Mouse (Mus musculus): ENCODE measurements at regions not wholly inside any gene's neighbourhood (a gene's known extent, or its start where the extent isn't known, plus 50 kb on each side); places are given as distances from the start of the nearest gene placed in this dataset.
"Not testable (repeated sequence)": the region's sequence is repeated elsewhere in the genome, so short reads cannot be mapped to it uniquely, and the experiment has no call there.

- Histone ChIP-seq H3K27ac (replicated peaks; ENCODE audit: low read depth, low read length) (no peak overlapping the region), H3K36me3 (ENCODE audit: control insufficient read depth, insufficient read depth, low read length) (no peaks in the 10 kb centered on the region), H3K9ac (ENCODE audit: low read depth, low read length) (no peak overlapping the region), H3K4me3 (ENCODE audit: low read depth, low read length) (no peak overlapping the region), H3K9me3 (ENCODE audit: control insufficient read depth, low read length) (no peaks in the 10 kb centered on the region), H3K4me2 (ENCODE audit: low read depth, low read length) (no peak overlapping the region), H3K4me1 (ENCODE audit: control insufficient read depth, insufficient read depth, low read length) (no peaks in the 10 kb centered on the region), H3K27me3 (replicated peaks; ENCODE audit: control insufficient read depth, insufficient read depth, low read length) (no peaks in the 10 kb centered on the region)
- 79% methylated on average over 3 of the region's 3 CpGs for WGBS
- DNase-seq (ENCODE audit: low spot score) (no peak), ATAC-seq (ENCODE audit: low read depth) (no peak)
Measured at GRCm38 (mm10) chr12:64788761-64789160, 128.9 kb upstream of the Gm527 start.

- DNase-seq (ENCODE audit: low spot score); H3K9me3 ChIP-seq (ENCODE audit: control insufficient read depth, low read length); H3K4me1 ChIP-seq (ENCODE audit: control insufficient read depth, insufficient read depth, low read length); H3K9ac ChIP-seq (ENCODE audit: low read depth, low read length); H3K36me3 ChIP-seq (ENCODE audit: control insufficient read depth, insufficient read depth, low read length); H3K27me3 ChIP-seq (replicated peaks; ENCODE audit: control insufficient read depth, insufficient read depth, low read length); H3K4me2 ChIP-seq (ENCODE audit: low read depth, low read length); ATAC-seq (ENCODE audit: low read depth); H3K27ac ChIP-seq (replicated peaks; ENCODE audit: low read depth, low read length); H3K4me3 ChIP-seq (ENCODE audit: low read depth, low read length): not testable (repeated sequence)
- WGBS = 76% methylated on average over 2 of the region's 2 CpGs
Measured at GRCm38 (mm10) chr12:64808492-64808891, 109.2 kb upstream of the Gm527 start.

GRCm38 (mm10) chr12:64810081-64810480 is 107.6 kb upstream of the Gm527 start:
- Histone ChIP-seq H3K27ac (replicated peaks; ENCODE audit: low read depth, low read length) (no peak overlapping the region), H3K4me1 (ENCODE audit: control insufficient read depth, insufficient read depth, low read length) (no peaks in the 10 kb centered on the region), H3K36me3 (ENCODE audit: control insufficient read depth, insufficient read depth, low read length) (no peaks in the 10 kb centered on the region), H3K27me3 (replicated peaks; ENCODE audit: control insufficient read depth, insufficient read depth, low read length) (no peaks in the 10 kb centered on the region), H3K4me3 (ENCODE audit: low read depth, low read length) (no peak overlapping the region), H3K9ac (ENCODE audit: low read depth, low read length) (no peak overlapping the region), H3K4me2 (ENCODE audit: low read depth, low read length) (no peak overlapping the region), H3K9me3 (ENCODE audit: control insufficient read depth, low read length) (no peaks in the 10 kb centered on the region)
- ATAC-seq (ENCODE audit: low read depth) (no peak), DNase-seq (ENCODE audit: low spot score) (no peak)
- 54% methylated on average over 1 of the region's 1 CpGs for WGBS

GRCm38 (mm10) chr12:64815871-64816270 is 101.8 kb upstream of the Gm527 start:
- Histone ChIP-seq H3K9ac (ENCODE audit: low read depth, low read length) (no peak overlapping the region), H3K4me2 (ENCODE audit: low read depth, low read length) (no peak overlapping the region), H3K9me3 (ENCODE audit: control insufficient read depth, low read length) (no peaks in the 10 kb centered on the region), H3K4me3 (ENCODE audit: low read depth, low read length) (no peak overlapping the region), H3K27me3 (replicated peaks; ENCODE audit: control insufficient read depth, insufficient read depth, low read length) (no peaks in the 10 kb centered on the region), H3K36me3 (ENCODE audit: control insufficient read depth, insufficient read depth, low read length) (no peaks in the 10 kb centered on the region), H3K4me1 (ENCODE audit: control insufficient read depth, insufficient read depth, low read length) (no peaks in the 10 kb centered on the region), H3K27ac (replicated peaks; ENCODE audit: low read depth, low read length) (no peak overlapping the region)
- ATAC-seq (ENCODE audit: low read depth) (no peak), DNase-seq (ENCODE audit: low spot score) (no peak)
- WGBS = 74% methylated on average over 6 of the region's 6 CpGs

- no peaks in the 10 kb centered on the region for H3K36me3 ChIP-seq (ENCODE audit: control insufficient read depth, insufficient read depth, low read length)
- DNase-seq (ENCODE audit: low spot score) (no peak), ATAC-seq (ENCODE audit: low read depth) (no peak)
- H3K27ac ChIP-seq (replicated peaks; ENCODE audit: low read depth, low read length) = no peak overlapping the region
- no peak overlapping the region for H3K9ac ChIP-seq (ENCODE audit: low read depth, low read length)
- H3K4me1 ChIP-seq (ENCODE audit: control insufficient read depth, insufficient read depth, low read length) = no peaks in the 10 kb centered on the region
- H3K4me2 ChIP-seq (ENCODE audit: low read depth, low read length) = no peak overlapping the region
- no peak overlapping the region for H3K4me3 ChIP-seq (ENCODE audit: low read depth, low read length)
- 60% methylated on average over 9 of the region's 9 CpGs for WGBS
- no peaks in the 10 kb centered on the region for H3K9me3 ChIP-seq (ENCODE audit: control insufficient read depth, low read length)
- H3K27me3 ChIP-seq (replicated peaks; ENCODE audit: control insufficient read depth, insufficient read depth, low read length) = no peaks in the 10 kb centered on the region
Measured at GRCm38 (mm10) chr12:64817056-64817810, 100.5 kb upstream of the Gm527 start.

GRCm38 (mm10) chr12:64820722-64821121 is 97.0 kb upstream of the Gm527 start:
- no peaks in the 10 kb centered on the region for H3K9me3 ChIP-seq (ENCODE audit: control insufficient read depth, low read length)
- H3K36me3 ChIP-seq (ENCODE audit: control insufficient read depth, insufficient read depth, low read length) = no peaks in the 10 kb centered on the region
- no peaks in the 10 kb centered on the region for H3K27me3 ChIP-seq (replicated peaks; ENCODE audit: control insufficient read depth, insufficient read depth, low read length)
- no peak overlapping the region for H3K4me3 ChIP-seq (ENCODE audit: low read depth, low read length)
- no peak overlapping the region for H3K9ac ChIP-seq (ENCODE audit: low read depth, low read length)
- H3K4me1 ChIP-seq (ENCODE audit: control insufficient read depth, insufficient read depth, low read length) = no peaks in the 10 kb centered on the region
- DNase-seq (ENCODE audit: low spot score) (no peak), ATAC-seq (ENCODE audit: low read depth) (no peak)
- H3K4me2 ChIP-seq (ENCODE audit: low read depth, low read length) = no peak overlapping the region
- 80% methylated on average over 5 of the region's 5 CpGs for WGBS
- no peak overlapping the region for H3K27ac ChIP-seq (replicated peaks; ENCODE audit: low read depth, low read length)

GRCm38 (mm10) chr12:64829662-64830249 is 88.0 kb upstream of the Gm527 start:
- Histone ChIP-seq H3K4me3 (ENCODE audit: low read depth, low read length) (no peak overlapping the region), H3K27me3 (replicated peaks; ENCODE audit: control insufficient read depth, insufficient read depth, low read length) (no peaks in the 10 kb centered on the region), H3K9me3 (ENCODE audit: control insufficient read depth, low read length) (no peaks in the 10 kb centered on the region), H3K4me2 (ENCODE audit: low read depth, low read length) (no peak overlapping the region), H3K9ac (ENCODE audit: low read depth, low read length) (no peak overlapping the region), H3K27ac (replicated peaks; ENCODE audit: low read depth, low read length) (no peak overlapping the region), H3K36me3 (ENCODE audit: control insufficient read depth, insufficient read depth, low read length) (no peaks in the 10 kb centered on the region), H3K4me1 (ENCODE audit: control insufficient read depth, insufficient read depth, low read length) (no peaks in the 10 kb centered on the region)
- DNase-seq (ENCODE audit: low spot score) (peak; percentile 66), ATAC-seq (ENCODE audit: low read depth) (peak; percentile 53; the same call in 1 of the 2 replicates)
- WGBS = 4% methylated on average over 1 of the region's 1 CpGs

- WGBS = 44% methylated on average over 9 of the region's 9 CpGs
- DNase-seq (ENCODE audit: low spot score) = peak; percentile 62
- peak; percentile 71 for ATAC-seq (ENCODE audit: low read depth)
- H3K4me1 ChIP-seq (ENCODE audit: control insufficient read depth, insufficient read depth, low read length) = no peaks in the 10 kb centered on the region
- H3K27me3 ChIP-seq (replicated peaks; ENCODE audit: control insufficient read depth, insufficient read depth, low read length) = no peaks in the 10 kb centered on the region
- H3K27ac ChIP-seq (replicated peaks; ENCODE audit: low read depth, low read length) = no peak overlapping the region
- H3K4me2 ChIP-seq (ENCODE audit: low read depth, low read length) = no peak overlapping the region
- H3K9me3 ChIP-seq (ENCODE audit: control insufficient read depth, low read length) = no peaks in the 10 kb centered on the region
- no peak overlapping the region for H3K9ac ChIP-seq (ENCODE audit: low read depth, low read length)
- H3K36me3 ChIP-seq (ENCODE audit: control insufficient read depth, insufficient read depth, low read length) = no peaks in the 10 kb centered on the region
- H3K4me3 ChIP-seq (ENCODE audit: low read depth, low read length) = no peak overlapping the region
Measured at GRCm38 (mm10) chr12:64832313-64833151, 85.2 kb upstream of the Gm527 start.
